Mouse (Mus musculus) cerebellum, adult 2 months (tissue): ENCODE measurements at regions not wholly inside any gene's neighbourhood (a gene's known extent, or its start where the extent isn't known, plus 50 kb on each side); places are given as distances from the start of the nearest gene placed in this dataset.

Experiments used
- CTCF ChIP-seq: fragments of 200-500 bp; IDR thresholded peaks from 2 replicates; pipeline ENCODE4 v1.5.1; 2011; ENCODE audit warnings: low read depth, mild to moderate bottlenecking, control low read depth, low read length, moderate library complexity, borderline replicate concordance; ENCODE audit not compliant: insufficient read depth
- POLR2A ChIP-seq: fragments of 200-500 bp; IDR thresholded peaks from 2 replicates; pipeline ENCODE4 v1.6.1; 2011; ENCODE audit warnings: low read length, control low read depth, borderline replicate concordance; ENCODE audit not compliant: insufficient read depth

- TF ChIP-seq POLR2A = no peak
- peak; percentile 53; the same call in 1 of the 2 replicates for TF ChIP-seq CTCF
Measured at GRCm38 (mm10) chr1:30584806-30585205, 288.9 kb downstream of the Phf3 start.
